Mouse (Mus musculus): Measurements from ENCODE around the gene Dnaaf5.

Dnaaf5 gene

DNA sequence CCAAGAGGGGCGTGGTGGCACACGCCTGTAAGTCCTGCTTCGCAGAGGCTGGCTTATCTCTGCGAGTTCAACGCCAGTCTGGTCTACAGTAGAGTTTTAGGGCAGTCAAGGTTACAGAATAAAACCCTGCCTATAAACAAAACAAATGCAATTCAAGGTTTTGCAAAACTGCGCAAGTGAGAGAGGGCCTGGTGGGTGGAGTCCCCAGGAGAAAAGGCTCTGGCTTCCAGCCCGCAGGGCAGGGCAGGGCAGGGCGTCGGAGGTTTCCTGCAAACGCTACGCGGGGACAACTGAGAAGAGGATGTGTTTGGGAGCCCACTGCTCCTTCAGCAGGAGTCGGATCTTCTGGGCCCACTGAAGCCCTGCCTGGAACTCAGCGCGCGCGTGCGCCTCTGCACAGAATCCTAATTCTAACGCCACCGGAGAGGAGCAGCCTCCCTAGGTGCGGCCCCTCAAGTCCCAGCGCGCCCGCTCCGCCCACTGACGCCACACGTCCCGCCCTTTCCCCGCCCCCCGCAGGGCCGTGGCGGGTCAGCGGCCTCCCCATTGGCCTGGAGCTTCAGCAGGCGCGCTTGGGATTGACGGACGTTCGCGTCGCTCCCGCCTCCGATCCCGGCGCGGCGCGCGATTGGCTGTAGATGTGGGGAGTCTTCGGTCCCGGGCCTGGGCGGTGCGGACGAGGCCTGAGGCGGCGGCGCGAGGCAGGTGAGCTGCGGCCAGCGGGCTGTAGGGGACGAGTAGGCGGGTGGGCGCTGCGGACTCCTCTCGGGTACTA lies 50.2 kb downstream of the Dnaaf5 start, which contains the start of gene Sun1:
Gene Sun1, plus strand, starts transcription at position 643 of the 775 bp plus-strand sequence.
- DNase-seq = peak; percentile 98 to 99

DNA sequence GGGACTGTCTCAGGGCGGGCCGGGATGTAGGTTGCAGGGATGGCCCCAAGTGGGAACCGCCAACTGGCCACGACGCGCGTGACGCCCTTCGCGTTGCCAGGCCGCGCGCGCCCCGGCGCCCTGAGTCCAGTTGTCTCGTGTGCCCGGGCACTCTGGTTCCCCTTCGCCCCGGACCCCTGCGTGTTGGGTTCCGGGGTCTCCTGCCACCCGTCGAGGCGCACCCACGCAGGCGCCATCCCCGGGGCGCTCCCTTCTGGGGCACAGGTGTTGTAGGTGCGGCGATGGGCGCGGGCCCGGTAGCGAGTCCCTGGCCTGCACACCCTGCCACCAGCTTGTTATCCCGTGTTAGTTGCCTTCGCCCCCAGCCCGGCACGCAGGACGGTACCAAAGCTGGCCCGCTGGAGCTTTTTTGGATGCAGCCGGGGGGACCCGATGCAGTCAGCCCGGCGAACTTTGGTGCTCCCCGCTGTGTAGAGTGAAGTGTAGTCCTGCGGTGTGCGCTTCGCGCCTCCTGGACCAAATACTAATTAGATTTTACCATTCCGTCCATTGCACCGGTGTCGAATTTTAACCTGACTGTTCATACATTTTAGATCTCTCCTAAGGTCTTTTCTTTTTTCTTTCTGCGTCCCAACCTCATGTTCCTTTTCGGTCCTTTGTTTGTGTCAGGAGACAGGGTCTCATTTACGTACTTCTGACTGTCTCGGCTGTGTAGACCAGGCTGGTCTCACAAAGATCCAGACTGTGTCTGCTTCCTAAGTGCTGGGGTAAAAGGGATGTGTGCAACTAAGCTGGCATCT lies 50.9 kb downstream of the Dnaaf5 start:
- no peak for DNase-seq

DNA sequence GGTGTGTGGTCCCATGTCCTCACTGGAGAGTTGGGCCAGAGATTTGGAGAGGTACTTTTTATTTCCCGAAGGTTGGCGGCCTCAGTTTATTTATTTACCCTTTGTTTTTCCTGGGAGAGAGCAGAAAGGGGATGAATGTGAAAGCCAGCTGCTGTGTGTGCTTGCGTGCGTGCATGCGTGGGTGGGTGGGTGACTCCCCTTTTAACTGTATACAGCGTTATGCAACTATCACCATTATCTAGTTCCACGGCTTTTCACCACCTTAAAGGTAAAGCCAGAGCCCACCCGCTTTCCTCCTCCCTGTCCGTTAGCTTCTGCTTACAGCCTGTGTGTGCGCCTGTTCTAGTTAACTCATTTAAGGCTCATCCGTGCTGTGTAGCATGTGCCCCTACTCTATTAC lies 52.1 kb downstream of the Dnaaf5 start:
- DNase-seq = no peak

DNA sequence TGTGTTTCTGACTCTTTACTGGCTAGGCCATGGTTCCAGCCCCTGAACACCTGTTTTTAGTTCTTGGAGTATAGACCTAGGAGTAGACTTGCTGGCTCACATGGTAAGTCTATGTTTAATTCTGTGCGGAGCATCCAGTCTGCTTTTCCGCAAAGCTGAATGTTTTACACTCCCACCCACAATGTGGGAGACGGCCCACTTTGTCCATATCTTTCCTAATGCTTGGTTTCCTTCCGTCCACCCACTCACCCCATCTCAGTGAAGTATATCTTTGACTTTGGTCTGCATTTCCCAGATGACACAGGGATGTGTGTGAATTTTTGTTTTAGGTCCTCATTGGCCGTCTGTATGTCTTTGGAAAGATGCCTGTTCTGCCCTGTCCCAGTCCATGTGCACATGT lies 53.3 kb downstream of the Dnaaf5 start:
- DNase-seq = no peak

DNA sequence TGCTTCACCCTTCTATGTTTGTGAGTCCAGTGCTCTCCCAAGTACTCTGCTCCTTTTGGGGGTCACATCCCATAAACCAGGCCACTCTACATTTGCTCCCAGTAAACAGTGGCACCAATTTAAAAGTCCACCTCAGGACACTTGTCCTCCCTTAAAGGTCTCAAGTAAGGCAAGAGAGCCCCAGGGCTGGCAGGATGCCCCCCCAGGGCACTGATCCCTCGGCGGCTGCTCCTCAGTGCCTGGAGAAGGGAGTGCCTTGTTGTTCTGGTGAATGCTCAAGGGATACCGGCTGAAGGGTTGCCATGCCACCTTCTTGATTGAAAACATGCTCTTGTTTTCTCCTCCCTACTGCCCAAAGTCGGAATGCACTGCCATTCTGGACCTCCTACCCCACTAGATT lies 56.1 kb downstream of the Dnaaf5 start:
- DNase-seq = no peak

DNA sequence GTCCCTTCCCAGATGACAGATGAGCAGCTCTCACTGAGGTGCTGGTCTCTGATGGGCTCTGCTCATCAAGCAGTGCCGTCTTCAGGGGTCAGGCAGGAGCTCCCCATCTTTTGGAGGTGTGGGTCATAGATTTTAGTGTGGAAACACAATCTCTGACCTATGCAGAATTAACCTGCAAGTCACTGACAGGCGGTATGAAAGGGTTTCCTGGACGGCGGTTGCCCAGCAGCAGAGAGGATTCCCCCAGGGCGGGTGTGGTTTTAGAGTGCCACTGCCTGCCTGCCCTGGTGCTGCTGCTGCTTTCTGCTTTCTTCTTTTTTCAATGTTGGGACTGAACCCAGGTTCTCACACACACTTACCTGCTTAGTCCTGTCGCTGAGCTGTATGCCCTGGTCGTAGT lies 56.5 kb downstream of the Dnaaf5 start:
- no peak for DNase-seq

DNA sequence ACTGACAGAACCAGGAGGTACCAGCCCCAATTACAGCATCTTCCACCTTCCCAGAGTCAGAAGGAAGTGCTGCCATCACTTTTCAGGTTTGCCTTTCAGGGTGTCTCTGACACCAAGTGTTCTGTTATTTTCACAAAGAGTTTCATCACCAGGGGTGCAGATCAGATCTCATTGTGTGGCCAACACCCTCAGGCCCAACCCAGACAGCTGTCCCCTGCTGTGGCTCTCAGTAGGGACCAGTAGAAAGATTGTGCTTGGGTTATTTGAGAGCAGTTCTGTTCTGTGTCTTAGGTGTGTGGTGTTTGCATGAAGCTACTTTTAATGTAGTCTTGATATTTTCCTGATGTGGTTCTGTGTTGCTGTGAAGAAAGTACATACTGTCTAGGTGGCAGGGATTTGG lies 58.2 kb downstream of the Dnaaf5 start:
- DNase-seq = no peak

DNA sequence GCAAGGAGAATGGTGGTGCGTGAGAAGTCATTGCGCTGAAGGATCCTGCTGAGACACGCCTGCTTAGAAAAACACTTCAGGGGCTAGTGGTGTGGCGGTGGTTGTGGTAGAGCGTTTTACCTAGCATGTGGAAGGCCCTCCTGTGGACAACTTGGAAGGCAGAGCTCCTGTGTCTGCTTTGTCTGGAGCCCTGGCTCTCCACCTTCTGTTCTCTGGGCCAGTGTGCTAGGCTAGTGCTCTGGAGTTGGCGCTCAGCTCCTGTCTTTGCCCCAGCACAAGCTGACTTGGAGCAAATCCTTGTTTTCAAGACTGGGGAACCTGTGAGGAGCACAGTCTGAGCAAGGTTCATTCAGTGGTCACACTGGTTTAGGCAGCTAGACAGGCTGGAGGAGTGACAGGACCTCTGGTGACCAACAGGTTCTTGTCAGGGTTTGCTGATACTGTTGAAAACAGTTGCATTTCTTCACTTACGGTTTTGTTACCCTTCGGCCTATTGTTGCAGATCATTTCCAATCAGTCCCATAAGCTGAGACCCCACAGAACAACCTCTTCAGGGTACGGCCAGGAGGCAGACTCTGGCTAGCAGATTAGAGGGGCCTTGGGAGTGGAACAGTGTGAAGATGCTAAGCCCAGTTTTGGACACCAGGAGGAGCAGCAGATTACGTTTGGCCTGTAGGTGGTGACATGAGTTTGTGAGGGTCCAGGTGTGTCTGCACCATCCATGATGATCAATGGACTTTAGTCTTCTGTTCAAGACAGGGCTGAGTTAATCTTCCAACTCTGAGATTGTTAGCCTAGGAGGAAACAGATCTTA lies 59.1 kb downstream of the Dnaaf5 start:
- peak; percentile 52 to 69 for DNase-seq

DNA sequence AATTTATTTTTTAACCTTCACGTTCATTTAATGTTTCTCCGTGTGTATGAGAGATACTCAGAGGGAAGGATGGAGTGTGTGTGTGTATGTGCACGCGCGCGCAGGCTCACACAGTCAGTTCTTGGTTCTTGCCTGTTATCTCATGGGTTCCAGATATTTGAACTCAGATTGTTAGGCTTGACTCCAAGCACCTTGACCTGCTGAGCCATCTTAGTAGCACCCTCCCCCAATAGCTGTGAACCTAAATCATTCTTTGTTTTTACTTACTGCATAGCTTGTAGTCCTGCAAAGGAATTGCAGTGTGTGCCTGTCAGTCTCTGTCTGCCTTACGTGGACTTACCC lies 59.6 kb downstream of the Dnaaf5 start:
- no peak for DNase-seq

DNA sequence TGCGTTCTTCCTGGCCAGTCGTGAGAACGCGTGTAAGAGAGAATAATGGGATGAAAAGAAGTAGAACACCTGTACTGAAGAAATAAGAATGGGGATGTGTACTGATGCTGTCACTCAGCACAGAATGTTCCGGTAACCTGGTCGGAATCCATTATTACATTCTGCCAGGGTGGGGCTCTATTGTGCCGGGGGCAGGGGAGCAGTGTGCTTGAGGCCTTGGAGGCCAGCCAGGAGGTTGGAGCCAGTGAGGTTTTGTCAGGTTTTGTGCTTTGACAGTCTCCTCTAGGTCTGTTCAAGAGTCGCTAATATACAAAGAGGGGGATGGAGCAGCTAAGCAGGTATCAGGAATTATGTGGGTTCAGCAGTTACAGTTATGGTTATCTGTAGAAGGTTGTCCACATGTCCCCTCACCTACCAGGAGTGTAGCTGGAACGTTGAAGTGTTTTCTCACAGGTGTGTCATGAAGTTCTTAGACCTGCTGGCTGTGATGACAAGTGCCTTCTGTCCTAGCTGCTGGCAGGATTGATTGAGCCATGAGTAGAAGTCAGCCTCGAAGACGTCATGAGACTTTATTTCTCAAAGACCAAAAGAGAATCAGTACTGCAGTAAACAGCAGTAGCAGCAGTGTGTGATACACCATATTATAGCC lies 61.8 kb downstream of the Dnaaf5 start:
- peak in 1 of 2 experiments; percentile 42 for DNase-seq

DNA sequence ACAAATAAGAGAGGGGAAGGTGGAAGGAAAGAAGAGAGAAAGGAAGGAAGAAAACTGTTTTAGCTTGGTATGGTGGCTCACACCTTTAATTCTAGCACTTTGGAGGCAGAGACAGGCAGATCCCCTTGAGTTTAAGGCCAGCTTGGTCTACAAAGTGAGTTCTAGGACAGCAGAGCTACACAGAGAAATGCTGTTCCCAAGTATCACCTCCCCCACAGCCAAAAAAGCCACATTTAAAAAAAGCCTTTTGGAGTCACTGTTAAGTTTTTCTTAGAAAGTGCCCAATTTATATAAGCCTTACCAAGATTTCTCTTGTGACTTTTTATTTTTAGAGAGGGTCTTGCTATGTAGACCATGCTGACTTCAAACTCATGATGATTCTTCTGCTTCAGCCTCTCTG lies 64.3 kb downstream of the Dnaaf5 start:
- DNase-seq = no peak

DNA sequence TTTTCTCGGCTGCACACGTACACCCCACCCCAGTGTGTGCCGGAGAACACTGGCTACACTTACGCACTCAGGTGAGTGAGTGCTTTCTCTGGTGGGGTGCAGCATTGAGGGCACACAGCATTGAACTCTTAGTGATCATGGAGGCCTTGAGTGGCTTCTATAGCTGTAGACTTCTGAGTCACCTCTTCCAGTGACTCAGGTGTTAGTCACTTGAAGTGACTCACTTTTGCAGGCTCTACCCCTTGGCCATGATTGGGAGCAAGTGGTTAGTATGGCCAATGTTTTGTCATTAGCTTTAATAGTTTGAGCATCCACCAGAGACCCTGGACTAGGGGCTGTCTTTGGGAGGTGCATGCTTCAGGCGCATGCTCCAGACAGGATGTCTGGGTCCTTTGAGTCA lies 65.2 kb downstream of the Dnaaf5 start:
- DNase-seq = no peak

DNA sequence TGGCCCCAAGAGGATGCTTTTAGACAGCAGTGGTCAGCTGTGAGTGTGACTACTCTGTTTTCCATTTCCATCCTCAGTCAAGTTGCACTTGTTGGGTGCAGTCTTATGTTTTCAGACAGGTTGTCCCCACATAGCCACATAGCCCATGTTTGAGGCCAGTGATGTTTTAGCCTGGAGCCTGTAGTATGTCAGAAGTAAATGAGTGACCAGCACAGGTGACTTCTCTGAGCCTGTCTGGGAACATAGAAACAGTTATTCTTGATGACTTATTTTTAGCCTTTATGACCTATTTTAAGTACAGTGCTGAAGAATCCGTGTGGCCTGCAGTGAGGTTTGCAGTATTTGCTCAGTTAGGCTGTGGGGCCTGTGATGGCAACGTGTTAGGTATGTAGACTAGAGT lies 66.1 kb downstream of the Dnaaf5 start:
- DNase-seq = no peak

DNA sequence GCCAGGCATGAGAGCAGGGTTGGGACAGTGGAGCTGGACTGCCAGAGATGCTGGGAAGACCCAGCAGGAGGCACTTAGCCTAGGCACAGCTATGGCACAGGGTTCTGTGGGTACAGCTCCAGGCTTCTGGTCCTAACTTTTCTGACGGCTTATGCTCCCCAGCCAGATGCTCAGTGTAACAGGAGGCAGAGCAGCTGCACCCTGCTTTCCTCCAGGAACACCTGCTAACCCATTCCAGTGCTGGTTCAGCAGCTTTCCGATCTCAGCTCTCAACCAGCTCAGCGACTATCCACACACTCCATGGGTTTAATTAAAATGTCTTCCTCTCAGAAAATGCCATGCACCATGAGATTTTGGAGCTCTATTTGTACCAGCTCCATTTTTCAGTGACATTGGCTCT lies 66.8 kb downstream of the Dnaaf5 start:
- no peak for DNase-seq

DNA sequence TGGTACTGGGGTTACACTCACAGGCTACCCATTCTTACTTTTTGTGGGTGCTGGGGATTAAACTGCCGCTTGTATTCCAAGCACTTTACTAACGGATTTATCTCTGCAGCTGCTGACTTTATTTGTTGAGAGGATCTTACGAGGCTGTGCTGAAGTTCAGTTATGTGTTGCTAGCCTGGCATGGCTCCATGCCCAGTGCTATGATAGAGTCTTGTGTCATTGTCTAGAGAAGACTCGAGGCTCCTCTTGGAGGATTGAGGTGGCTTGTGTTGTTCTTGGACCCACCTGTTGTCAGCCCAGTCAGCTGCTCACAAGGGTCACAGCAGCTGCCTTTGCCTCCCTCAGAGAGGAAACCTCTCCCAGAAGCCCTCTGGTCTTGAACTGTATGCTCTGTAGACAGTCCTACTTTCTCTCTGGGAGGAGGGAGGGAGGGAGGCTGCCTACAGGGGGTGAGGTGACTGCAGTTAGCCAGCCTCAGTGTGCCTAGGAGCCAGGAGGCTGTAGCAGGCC lies 70.0 kb downstream of the Dnaaf5 start:
- no peak for DNase-seq

DNA sequence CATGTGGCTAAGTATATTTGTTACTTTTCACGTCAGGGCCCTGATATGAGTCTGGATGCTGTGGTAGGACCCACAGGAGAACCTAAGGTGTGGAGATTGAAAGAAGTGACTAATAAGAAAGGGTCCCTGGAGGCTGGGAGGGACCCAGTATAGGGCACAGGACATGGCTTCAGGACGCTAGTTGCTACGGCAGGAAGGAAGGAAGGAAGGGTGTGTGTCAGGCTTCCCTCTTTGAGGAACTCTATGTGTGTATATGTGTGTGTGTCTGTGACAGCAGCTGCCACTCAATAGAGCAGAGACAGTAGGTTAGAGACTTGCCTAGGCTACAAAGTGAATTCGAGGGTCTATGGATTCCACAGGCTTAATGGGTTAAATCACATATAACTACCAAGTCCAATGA lies 70.6 kb downstream of the Dnaaf5 start:
- DNase-seq = no peak

DNA sequence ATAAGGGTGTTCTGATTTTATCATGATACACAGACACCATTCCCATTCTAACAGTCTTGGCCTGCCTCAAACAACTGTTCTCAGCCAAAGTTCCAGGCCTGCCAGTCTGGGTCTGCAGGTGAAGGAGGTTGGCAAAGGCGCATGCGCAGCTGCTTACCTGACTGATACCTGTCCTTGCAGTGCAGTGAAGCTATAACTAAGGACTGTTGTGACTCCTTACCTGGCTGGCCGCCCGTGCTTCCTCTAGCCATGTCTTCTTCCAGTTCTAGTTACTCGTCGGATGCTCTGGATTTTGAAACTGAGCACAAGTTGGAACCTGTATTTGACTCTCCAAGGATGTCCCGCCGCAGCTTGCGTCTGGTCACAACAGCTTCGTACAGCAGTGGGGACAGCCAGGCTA lies 73.3 kb downstream of the Dnaaf5 start:
- DNase-seq = no peak

DNA sequence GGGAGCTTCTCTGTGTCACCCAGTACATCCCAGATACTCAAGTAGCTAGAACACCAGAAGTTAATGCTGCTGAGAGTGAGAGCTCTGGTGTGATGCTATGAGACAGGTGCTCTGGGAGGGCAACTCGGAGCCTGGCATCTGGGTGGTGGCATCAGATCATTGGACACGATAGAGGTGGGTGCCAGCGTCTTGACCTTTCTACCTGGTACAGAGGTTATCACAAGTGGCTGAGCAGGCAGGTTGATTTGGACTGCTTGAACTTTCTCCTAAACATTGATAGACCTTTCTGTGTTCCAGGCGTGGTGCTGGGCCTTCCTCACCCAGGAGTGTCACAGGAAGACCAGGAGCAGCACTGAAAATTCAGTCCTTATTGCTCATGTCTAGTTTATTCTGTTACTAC lies 77.2 kb downstream of the Dnaaf5 start:
- DNase-seq = no peak

DNA sequence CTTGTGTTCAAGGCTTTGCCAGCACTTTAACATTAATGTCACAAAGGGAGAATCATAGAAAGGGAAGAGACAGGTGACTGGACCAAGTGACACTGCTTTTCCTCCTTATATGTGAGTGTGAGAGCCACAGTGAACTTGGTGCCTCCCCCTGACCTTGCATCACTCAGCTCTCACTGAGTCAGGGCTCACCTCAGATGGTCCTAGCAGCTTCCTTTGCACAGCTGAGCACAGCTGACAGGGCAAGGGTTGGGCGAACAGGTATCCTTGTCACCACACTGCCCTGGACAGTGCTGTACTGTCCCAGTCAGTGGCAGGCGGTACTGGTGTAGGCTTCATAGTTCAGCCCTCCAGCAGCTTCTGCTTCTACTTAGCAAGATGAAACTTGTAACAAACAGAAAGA lies 77.6 kb downstream of the Dnaaf5 start:
- no peak for DNase-seq

DNA sequence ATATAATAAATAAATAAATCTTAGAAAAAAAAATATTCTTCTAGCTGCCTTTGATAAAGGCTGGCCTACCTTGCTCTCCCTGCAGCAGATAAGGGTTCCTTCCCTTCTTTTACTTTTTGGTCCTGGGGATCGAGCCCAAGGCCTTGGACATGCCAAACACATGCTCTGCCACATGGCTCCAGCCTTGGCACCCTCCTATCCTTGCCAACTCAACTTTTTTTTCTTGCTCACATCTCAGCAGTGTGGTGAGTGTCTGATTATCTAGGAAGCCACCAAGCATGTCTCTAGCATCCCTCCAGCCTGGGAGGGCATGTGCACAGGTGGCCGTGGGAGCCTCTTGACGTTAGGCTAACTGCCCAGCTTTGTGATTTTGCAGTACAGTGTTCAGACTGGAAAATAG lies 78.3 kb downstream of the Dnaaf5 start:
- no peak for DNase-seq

DNA sequence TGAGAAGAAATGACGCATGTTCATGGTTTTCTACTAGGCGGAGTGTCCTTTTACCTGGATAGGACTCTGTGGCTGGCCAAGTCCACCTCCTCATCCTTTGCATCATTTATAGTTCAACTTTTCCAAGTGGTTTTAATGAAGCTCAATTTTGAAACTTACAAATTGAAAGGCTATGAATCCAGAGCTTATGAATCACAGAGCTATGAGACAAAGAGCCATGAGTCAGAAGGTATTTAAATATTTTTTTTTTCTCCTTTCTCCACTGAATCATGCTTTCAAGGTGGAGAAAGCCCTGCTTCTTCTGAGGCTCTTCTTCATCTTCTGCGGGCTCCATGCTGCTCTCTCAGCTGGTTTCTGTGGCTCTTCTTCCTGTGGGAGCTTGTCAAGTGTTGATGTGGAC lies 79.7 kb downstream of the Dnaaf5 start:
- no peak for DNase-seq

DNA sequence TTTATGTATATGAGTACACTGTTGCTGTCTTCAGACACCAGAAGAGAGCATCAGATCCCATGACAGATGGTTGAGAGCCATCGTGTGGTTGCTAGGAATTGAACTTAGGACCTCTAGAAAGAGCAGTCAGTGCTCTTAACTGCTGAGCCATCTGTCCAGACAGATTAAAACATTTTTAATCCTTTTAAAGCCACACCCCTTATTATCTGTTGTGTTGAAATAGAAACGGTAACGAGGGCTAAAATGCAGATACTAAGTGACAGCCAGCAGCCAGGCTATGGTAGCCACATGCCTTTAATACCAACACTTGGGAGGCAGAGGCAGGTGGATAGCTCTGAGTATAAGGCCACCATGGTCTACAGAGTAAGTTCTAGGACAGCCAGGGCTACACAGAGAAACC lies 82.1 kb downstream of the Dnaaf5 start:
- DNase-seq = no peak

DNA sequence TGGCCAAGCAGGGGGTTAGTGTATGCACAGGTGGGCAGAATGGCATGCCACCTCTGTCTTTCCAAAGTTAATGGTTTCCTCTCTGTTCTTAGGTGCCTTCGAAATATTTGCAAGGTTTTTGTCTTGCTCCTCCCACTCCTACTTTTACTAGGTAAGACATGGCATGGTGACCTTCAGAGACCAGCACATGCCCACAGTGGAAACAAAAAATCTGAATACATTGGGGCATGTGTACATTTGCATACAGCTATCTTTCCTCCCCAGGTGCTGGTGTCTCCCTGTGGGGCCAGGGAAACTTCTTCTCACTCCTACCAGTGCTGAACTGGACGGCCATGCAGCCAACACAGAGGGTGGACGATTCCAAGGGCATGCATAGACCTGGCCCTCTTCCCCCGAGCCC lies 84.4 kb downstream of the Dnaaf5 start:
- no peak for DNase-seq

Measured in cerebellum, postnatal 14 days (tissue).